Mouse (Mus musculus): ENCODE data around the gene Cacna1d. TPM values are rescaled to one million over a fixed set of nuclear protein-coding genes. Genes with fewer than 3 reads are reported as not detected.
A peak's percentile ranks its signal among the peaks of the same experiment; 100 is the strongest.

Cacna1d gene
- polyA plus RNA-seq, 1 experiment from 2014 or later: 1.2 TPM

- Histone ChIP-seq H3K27ac (no peak overlapping the region), H3K9me3 (replicated peaks) (no peaks in the 10 kb centered on the region), H3K4me1 (peaks cover 5% of the 10 kb centered on the region; the same call in 1 of the 2 replicates), H3K4me3 (no peak overlapping the region), H3K36me3 (no peaks in the 10 kb centered on the region), H3K27me3 (ENCODE audit: low read depth, poor library complexity, severe bottlenecking) (peaks cover 47% of the 10 kb centered on the region)
- WGBS: 96% methylated on average over 9 of the region's 9 CpGs
- DNase-seq (ENCODE audit: low spot score): no peak
Observed at GRCm38 (mm10) chr14:30130092-30130491, 361.2 kb downstream of the Cacna1d start.

DNA sequence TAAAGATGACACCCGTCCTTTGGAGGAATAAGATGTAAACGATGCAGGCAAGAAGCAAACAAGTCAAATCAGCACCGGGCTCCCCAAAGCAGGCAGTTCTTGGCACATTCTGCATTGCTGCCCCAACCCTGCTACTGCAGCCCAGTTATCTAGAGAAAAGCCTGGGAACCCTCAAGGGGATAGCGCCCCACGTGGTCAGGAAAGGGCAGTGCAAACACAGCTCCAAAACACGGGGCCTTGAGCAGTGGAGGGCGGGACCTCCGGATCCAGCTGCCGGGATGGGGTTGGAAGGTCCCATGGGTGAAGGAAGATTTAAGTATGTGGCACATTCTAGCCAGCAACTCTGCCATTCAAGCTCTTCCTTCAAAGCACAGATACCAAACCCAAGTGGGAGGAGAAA is 361.9 kb downstream of the Cacna1d start:
- Histone ChIP-seq H3K36me3 (no peaks in the 10 kb centered on the region), H3K4me3 (no peak overlapping the region), H3K27ac (no peak overlapping the region), H3K4me1 (peaks cover 5% of the 10 kb centered on the region; the same call in 1 of the 2 replicates), H3K27me3 (ENCODE audit: low read depth, poor library complexity, severe bottlenecking) (peaks cover 40% of the 10 kb centered on the region), H3K9me3 (replicated peaks) (no peaks in the 10 kb centered on the region)
- peak; percentile 38 for DNase-seq (ENCODE audit: low spot score)
- 31% methylated on average over 9 of the region's 9 CpGs for WGBS

GRCm38 (mm10) chr14:30124951-30125690 is 366.1 kb downstream of the Cacna1d start:
- Histone ChIP-seq H3K36me3 (no peaks in the 10 kb centered on the region), H3K9me3 (replicated peaks) (no peaks in the 10 kb centered on the region), H3K27ac (no peak overlapping the region), H3K27me3 (ENCODE audit: low read depth, poor library complexity, severe bottlenecking) (peaks cover 7% of the 10 kb centered on the region; the same call in 1 of the 2 replicates), H3K4me1 (peaks cover 5% of the 10 kb centered on the region; the same call in 1 of the 2 replicates), H3K4me3 (no peak overlapping the region)
- DNase-seq (ENCODE audit: low spot score): no peak
- 70% methylated on average over 20 of the region's 20 CpGs for WGBS

GRCm38 (mm10) chr14:30120023-30120422 is 371.2 kb downstream of the Cacna1d start:
- Histone ChIP-seq H3K27ac (no peak overlapping the region), H3K9me3 (replicated peaks) (no peaks in the 10 kb centered on the region), H3K27me3 (ENCODE audit: low read depth, poor library complexity, severe bottlenecking) (no peaks in the 10 kb centered on the region), H3K4me3 (no peak overlapping the region), H3K4me1 (no peaks in the 10 kb centered on the region), H3K36me3 (no peaks in the 10 kb centered on the region)
- DNase-seq (ENCODE audit: low spot score): no peak
- WGBS: 82% methylated on average over 5 of the region's 5 CpGs

DNA sequence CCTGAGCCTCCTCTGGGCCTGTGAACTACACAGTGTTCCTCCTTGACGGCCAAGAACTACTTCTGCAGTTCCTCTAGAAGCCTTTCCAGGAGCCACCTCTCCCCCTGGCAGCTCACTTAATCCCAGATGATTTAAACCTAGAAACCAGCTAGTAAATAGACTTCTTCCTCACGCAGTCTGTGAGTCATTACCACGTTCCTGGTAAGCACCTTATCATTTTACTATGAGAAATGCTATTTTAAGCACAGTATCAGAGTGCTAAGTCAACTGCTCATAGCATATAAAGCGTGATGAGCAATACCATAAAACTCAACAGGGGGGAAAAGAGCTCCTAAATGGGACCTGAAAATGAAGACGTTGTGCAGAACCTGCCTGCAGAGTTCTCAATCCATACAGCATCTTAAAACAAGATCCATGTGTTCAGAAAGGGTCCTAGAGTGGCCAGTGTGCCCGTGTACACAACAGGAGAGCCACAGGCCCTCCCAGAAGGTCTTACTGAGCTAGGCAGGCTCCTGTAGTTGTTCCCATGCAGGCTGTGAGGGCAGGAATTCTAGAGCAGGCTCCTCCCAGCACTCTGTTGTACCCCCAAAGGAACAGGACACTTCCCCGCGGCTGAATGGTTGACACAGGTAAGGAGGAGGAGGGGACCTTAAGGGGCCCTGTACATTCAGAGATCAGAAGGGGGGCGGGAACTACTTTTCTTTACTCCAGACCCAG is 377.7 kb downstream of the Cacna1d start:
- DNase-seq (ENCODE audit: low spot score): no peak
- H3K27ac ChIP-seq: no peak overlapping the region
- H3K4me3 ChIP-seq: no peak overlapping the region
- no peaks in the 10 kb centered on the region for H3K36me3 ChIP-seq
- WGBS: 58% methylated on average over 9 of the region's 9 CpGs
- no peaks in the 10 kb centered on the region for H3K27me3 ChIP-seq (ENCODE audit: low read depth, poor library complexity, severe bottlenecking)
- H3K9me3 ChIP-seq (replicated peaks): no peaks in the 10 kb centered on the region
- H3K4me1 ChIP-seq: peaks cover 4% of the 10 kb centered on the region; the same call in 1 of the 2 replicates

GRCm38 (mm10) chr14:30109079-30109478 is 382.2 kb downstream of the Cacna1d start:
- Histone ChIP-seq H3K27me3 (ENCODE audit: low read depth, poor library complexity, severe bottlenecking) (no peaks in the 10 kb centered on the region), H3K27ac (no peak overlapping the region), H3K4me1 (peaks cover 4% of the 10 kb centered on the region; the same call in 1 of the 2 replicates), H3K4me3 (no peak overlapping the region), H3K36me3 (no peaks in the 10 kb centered on the region), H3K9me3 (replicated peaks) (no peaks in the 10 kb centered on the region)
- peak; percentile 37 for DNase-seq (ENCODE audit: low spot score)
- WGBS: 53% methylated on average over 2 of the region's 2 CpGs

- H3K27ac ChIP-seq: no peak overlapping the region
- H3K9me3 ChIP-seq (replicated peaks): no peaks in the 10 kb centered on the region
- no peaks in the 10 kb centered on the region for H3K36me3 ChIP-seq
- 89% methylated on average over 4 of the region's 4 CpGs for WGBS
- no peaks in the 10 kb centered on the region for H3K4me1 ChIP-seq
- DNase-seq (ENCODE audit: low spot score): no peak
- H3K27me3 ChIP-seq (ENCODE audit: low read depth, poor library complexity, severe bottlenecking): no peaks in the 10 kb centered on the region
- H3K4me3 ChIP-seq: no peak overlapping the region
Observed at GRCm38 (mm10) chr14:30106550-30106949, 384.7 kb downstream of the Cacna1d start.

DNA sequence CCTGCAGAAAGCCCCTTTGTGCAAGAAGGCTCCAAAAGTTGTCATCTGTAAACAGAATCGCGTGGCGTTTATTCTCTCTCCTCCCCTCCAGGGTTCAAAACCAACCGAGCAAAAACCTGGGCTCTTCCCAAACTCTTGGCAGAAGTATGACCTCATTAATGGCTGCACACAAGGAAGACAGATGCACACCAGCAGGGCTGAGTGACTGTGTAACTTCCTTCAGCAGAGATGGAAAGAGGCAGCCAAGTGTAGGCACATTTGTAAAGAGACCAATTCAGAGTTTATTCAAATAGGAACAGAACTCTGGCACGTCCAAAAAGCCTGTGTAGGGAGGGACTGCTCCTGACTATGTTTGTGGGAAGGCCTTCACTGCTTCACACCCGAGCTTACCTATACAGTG is 385.7 kb downstream of the Cacna1d start:
- Histone ChIP-seq H3K9me3 (replicated peaks) (no peaks in the 10 kb centered on the region), H3K27ac (no peak overlapping the region), H3K36me3 (no peaks in the 10 kb centered on the region), H3K4me1 (no peaks in the 10 kb centered on the region), H3K27me3 (ENCODE audit: low read depth, poor library complexity, severe bottlenecking) (no peaks in the 10 kb centered on the region), H3K4me3 (no peak overlapping the region)
- WGBS: 81% methylated on average over 6 of the region's 6 CpGs
- no peak for DNase-seq (ENCODE audit: low spot score)

DNA sequence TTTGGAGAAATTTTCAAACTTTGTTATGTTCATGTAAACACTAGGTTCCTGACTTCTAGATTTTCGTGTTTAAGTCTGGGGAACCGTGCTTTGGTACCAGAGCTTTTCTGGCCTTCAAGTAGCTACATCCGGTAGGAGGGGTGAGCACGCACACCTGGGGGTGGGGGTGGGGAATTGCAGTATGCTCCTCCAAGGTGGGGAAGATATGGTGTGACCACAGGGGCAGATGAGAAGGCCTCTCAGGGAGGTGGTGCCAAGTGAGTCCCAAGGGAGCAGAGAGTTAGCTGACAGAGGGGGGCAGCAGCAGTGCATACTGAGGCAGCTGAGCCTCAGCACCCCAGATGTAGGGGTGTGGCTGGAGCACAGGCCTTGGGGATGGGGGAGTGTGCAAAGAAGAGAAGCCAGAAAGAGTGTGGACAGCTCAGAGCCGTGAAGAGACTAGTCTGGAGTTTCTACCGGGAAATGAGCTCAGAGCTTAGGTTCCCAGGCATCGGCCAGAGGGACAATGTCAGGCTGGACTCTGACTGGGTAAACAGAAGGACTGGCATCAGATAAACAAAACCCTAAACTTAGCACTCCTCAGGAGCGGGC is 387.2 kb downstream of the Cacna1d start:
- Histone ChIP-seq H3K4me1 (no peaks in the 10 kb centered on the region), H3K9me3 (replicated peaks) (no peaks in the 10 kb centered on the region), H3K27me3 (ENCODE audit: low read depth, poor library complexity, severe bottlenecking) (no peaks in the 10 kb centered on the region), H3K36me3 (no peaks in the 10 kb centered on the region), H3K27ac (no peak overlapping the region), H3K4me3 (no peak overlapping the region)
- 63% methylated on average over 8 of the region's 8 CpGs for WGBS
- no peak for DNase-seq (ENCODE audit: low spot score)

DNA sequence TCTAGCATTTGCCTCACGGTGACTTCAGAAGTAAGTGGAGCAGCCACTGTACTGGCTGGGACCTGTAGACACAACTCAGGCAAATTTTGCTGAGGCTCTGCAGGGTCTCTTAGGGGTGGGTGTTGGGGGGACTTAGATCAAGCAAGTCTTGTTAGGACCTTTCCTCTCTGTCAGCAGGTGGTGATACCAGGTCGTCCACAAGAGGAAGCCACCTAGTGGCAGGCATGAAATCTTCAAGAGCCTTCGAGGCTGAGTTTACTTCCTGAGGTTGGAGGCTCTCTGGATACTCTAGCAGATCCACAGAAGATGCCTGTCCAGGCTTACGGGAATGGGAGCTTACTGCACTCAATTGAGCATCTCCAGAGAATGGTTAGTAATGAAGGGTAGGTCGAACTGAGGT is 394.0 kb downstream of the Cacna1d start:
- 58% methylated on average over 5 of the region's 5 CpGs for WGBS
- H3K9me3 ChIP-seq (replicated peaks): no peaks in the 10 kb centered on the region
- no peaks in the 10 kb centered on the region for H3K27me3 ChIP-seq (ENCODE audit: low read depth, poor library complexity, severe bottlenecking)
- no peak overlapping the region for H3K4me3 ChIP-seq
- no peaks in the 10 kb centered on the region for H3K4me1 ChIP-seq
- no peak for DNase-seq (ENCODE audit: low spot score)
- no peaks in the 10 kb centered on the region for H3K36me3 ChIP-seq
- no peak overlapping the region for H3K27ac ChIP-seq

DNA sequence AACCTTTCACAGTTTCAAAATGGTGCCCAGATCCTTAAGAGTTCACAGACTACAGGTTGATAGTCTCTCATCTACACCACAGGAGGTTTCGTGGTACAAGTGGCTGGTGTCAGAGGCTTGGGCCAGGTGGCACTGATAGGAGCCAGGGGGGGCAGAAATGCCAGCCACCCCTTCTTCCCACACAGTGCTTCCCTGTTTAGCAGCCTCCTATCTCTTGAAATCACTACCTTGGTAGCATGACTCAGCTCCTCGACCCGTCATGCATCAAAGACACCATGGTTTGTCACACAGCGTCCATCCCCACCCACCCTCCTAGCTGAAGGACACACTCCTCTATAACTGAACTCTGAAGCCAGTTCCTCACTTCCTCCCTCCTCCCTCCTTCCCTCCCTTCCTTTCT is 398.8 kb downstream of the Cacna1d start:
- WGBS: 84% methylated on average over 4 of the region's 4 CpGs
- H3K4me1 ChIP-seq: no peaks in the 10 kb centered on the region
- H3K4me3 ChIP-seq: no peak overlapping the region
- DNase-seq (ENCODE audit: low spot score): no peak
- H3K27ac ChIP-seq: no peak overlapping the region
- H3K9me3 ChIP-seq (replicated peaks): no peaks in the 10 kb centered on the region
- no peaks in the 10 kb centered on the region for H3K27me3 ChIP-seq (ENCODE audit: low read depth, poor library complexity, severe bottlenecking)
- H3K36me3 ChIP-seq: no peaks in the 10 kb centered on the region

DNA sequence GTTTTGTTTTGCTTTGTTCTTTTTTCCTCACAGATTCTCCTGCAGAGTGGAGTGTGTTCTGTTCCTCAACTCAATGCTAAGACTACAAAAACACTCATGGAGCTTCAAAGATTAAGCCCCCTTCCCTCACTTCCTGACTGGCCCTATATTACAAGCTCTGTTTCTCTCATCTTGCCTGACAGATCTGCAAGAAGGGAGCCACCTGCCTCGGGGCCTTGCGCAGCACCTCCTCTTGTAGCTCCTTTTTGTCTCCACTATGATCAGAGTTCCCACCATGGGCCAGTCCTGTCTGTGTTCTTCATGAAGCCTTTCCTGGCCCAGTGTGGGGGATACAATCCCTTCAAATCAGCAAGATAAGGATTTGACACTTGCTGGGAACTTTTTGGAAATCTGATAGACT is 399.2 kb downstream of the Cacna1d start:
- no peaks in the 10 kb centered on the region for H3K27me3 ChIP-seq (ENCODE audit: low read depth, poor library complexity, severe bottlenecking)
- 73% methylated on average over 2 of the region's 2 CpGs for WGBS
- H3K36me3 ChIP-seq: no peaks in the 10 kb centered on the region
- no peaks in the 10 kb centered on the region for H3K4me1 ChIP-seq
- no peak overlapping the region for H3K27ac ChIP-seq
- H3K9me3 ChIP-seq (replicated peaks): no peaks in the 10 kb centered on the region
- no peak for DNase-seq (ENCODE audit: low spot score)
- H3K4me3 ChIP-seq: no peak overlapping the region

DNA sequence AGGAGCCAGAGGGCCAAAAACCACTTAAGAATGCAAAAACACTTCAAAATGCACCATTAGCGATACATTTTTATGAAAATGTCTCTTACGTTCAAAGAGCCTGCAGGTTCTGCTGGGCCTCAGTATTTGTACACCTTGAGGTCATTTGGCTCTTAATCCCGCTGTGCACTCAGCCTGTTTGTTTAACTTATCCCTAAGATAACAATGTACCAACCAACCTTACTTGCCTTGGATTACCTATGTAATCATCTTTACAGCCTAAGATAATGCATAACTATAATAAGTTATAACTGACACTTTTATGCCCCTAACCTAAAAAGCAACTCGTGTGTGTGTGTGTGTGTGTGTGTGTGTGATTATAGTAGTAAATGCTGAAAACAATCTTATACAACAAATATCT is 411.5 kb downstream of the Cacna1d start:
- WGBS: 85% methylated on average over 4 of the region's 4 CpGs
- no peak overlapping the region for H3K27ac ChIP-seq
- no peaks in the 10 kb centered on the region for H3K36me3 ChIP-seq
- H3K4me3 ChIP-seq: no peak overlapping the region
- no peak for DNase-seq (ENCODE audit: low spot score)
- no peaks in the 10 kb centered on the region for H3K9me3 ChIP-seq (replicated peaks)
- H3K4me1 ChIP-seq: no peaks in the 10 kb centered on the region
- H3K27me3 ChIP-seq (ENCODE audit: low read depth, poor library complexity, severe bottlenecking): no peaks in the 10 kb centered on the region
